Mouse (Mus musculus) layer of hippocampus, postnatal 36 days (tissue): ENCODE results near the gene Ifit1bl2. TPM values are rescaled to one million over a fixed set of nuclear protein-coding genes. Genes with fewer than 3 reads are reported as not detected.
"Not testable (repeated sequence)": the region's sequence is repeated elsewhere in the genome, so short reads cannot be mapped to it uniquely, and the experiment has no call there.

Experiments used
- DNase-seq, 2 experiments: peaks; one replicate each; pipeline ENCODE4 v3.0.0; 2022
- total RNA-seq, 2 experiments: library from RNA; stranded (reverse); gene quantifications; 2 replicates each; pipeline ENCODE4 v1.2.3; 2021

The Ifit1bl2 gene
- total RNA-seq, result under 1 TPM; 0.40 to 0.46 TPM

GRCm38 (mm10) chr19:34640623-34641022 lies at the start of gene Ifit1bl2, which contains the start of gene Ifit1:
Gene Ifit1bl2, minus strand, starts transcription at chr19:34640743.
Gene Ifit1, plus strand, starts transcription at chr19:34640871.
- DNase-seq, result no peak

DNA sequence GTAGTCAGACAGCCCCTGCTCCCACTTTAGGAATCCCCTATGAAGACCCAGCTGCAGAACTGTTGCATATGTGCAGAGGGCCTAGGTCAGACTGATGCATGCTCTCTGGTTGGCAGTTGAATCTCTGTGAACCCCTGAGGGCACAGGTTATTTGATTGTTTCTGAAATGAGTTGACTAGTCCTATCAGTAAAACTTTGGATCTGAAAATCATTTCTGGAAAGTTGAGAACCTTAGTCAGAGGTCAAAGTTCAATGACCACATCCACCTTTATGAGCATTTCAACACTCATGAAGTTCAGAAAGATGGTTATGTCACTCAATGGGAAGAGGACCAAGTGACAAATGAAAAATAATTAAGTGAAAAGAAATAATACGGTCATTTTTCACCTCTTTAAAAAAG lies 45.0 kb upstream of the Ifit1bl2 start:
- DNase-seq, result no peak

DNA sequence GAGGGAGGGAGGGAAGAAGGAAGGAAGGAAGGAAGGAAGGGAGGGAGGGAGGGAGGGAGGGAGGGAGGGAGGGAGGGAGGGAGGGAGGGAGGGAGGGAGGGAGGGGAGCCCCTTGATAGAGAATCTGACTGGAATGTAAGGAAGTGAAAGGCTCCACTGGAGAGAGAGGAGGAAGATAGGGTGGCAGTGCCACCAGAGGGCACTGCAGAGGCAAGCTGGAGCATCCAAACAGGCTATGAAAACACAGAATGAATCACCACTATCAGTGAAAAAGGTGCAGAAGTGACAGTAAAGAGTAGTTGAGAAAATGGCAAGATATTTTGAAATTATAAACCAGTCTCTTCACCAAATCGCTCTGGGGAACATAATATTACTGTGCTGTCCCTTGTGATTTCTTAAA lies 44.3 kb upstream of the Ifit1bl2 start:
- DNase-seq, result peak; percentile 14 to 28

GRCm38 (mm10) chr19:34678428-34678827 lies 37.9 kb upstream of the Ifit1bl2 start:
- DNase-seq, result no peak

DNA sequence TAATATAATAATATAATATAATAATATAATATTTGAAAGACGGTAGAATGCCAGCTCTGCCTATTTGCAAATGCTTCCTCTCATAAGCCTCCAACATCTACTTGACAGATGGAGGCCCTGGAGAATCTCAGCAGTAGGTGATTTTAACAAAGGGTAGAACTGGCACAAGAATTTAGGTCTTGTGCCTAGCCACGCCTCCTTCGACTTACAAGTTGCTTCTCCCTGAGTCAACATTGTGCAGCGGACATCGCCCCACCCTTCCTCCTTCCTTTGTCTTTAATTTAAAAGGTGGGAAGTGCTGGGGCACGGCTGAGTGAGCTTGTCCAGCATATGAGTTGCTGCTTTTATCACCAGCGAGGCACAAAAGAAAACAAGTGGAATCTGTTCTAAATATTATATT lies 32.9 kb upstream of the Ifit1bl2 start:
- no peak for DNase-seq

DNA sequence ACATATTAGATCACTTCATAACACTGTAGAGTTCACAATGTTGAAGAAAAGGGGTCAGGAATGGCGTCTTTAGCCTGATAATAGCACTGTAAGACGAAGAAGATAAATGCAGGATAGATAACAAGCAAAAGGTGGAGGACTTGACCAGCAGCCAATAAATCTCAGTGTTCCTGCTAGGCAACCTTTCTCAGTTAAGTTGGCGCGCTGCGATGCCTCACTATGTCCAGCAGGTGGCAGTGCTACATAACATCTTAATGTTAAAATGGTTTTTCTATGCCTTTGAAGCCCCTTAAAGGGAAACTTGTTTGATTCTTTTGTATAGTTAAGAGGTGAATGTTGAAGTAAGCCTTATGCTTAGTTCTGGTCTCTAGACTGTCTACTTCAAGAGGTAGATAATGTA lies 25.6 kb upstream of the Ifit1bl2 start:
- peak; percentile 34 to 40 for DNase-seq

- DNase-seq, result no peak
Observed at GRCm38 (mm10) chr19:34662740-34663139, 22.2 kb upstream of the Ifit1bl2 start.

DNA sequence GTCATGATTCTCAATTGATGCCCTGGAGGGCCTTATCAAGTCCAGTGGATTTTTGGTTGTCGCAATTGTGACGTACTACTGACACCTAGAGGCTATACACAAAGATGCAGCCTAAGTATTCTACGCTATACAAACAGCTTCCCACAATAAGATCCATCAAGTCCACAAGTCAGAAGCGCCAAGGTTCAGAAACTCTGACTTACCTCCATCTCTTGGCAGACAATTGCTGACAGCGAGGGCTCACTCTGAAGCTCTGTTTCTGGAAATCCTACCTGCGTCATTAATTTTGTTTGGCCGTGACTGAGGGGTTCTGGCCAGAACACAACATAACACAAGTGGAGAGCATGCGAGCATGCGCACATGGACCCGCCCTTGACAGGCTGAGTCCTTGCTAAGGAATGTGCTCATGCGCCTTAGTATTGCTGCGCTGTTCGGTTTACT lies 21.5 kb upstream of the Ifit1bl2 start:
- DNase-seq, result peak; percentile 31 to 51

- DNase-seq, result no peak
Observed at GRCm38 (mm10) chr19:34656511-34657298, 16.2 kb upstream of the Ifit1bl2 start.

DNA sequence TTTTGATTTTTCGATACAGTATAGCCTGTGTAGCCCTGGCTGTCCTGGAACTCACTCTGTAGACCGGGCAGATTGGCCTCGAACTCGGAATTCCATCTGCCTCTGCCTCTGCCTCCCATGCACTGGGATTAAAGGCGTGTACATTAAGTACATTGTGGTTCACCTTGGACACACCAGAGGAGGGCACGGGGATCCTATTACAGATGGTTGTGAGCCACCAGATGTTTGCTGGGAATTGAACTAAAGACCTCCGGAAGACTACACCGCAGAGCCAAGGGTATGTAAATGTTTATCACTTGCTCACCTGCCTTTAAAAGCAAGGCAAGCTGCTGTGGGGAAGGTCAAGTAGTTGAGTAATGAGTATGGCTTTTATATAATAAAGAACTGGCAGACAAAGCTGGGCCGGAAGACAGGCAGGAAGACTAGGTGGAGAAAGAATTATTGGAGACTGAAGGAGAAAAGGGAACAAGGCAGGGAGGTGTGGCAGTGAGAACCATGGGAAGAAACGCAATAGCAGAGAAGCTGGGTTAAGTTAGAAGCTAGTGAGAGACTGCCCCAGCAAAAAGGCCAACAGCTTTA lies 14.8 kb upstream of the Ifit1bl2 start:
- no peak for DNase-seq

DNA sequence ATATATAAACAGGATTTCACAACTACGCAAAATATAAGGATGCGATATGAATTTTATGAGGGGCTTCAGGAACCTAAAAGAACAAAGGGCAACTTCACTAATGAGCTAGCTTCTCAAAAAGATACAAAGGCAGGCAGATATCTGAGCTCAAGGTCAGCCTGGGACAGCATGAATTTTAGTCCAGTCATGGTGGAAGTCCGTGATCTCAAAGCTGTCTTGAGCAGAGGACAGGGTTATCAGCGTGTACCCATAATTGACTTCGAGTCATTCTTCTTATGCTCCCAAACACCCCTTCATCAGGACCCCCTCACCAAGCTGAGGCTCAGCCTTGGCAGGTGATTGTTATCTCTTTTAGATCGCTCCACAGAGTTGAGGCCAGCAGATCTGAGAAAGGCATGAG lies 10.5 kb upstream of the Ifit1bl2 start:
- no peak for DNase-seq

DNA sequence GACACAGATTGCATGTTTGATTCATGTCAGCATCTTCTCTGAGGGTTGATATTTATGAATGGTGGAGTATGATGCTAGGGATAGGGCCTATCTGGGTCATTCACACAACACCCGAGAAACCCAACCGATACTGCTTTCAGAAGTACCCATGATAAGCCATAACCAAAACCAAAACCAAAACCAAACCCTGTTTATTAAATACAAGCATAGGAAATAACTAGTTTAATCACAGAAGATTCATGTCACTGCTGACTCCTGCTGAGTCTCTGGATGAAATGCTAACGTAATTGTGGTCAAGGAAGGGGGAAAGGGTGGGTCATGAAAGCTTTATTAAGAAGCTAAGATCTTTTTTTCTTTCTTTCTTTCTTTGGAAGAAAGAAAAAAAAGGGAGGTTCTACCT lies 9.7 kb upstream of the Ifit1bl2 start:
- DNase-seq, result no peak

GRCm38 (mm10) chr19:34647630-34648029 lies 7.1 kb upstream of the Ifit1bl2 start:
- DNase-seq, result not testable (repeated sequence)

GRCm38 (mm10) chr19:34642616-34643015 lies 2.1 kb upstream of the Ifit1bl2 start:
- no peak for DNase-seq

- DNase-seq, result peak; percentile 24 to 50
Observed at GRCm38 (mm10) chr19:34636933-34637557, 3.5 kb downstream of the Ifit1bl2 start.

- DNase-seq, result no peak
Observed at GRCm38 (mm10) chr19:34633484-34633883, 7.1 kb downstream of the Ifit1bl2 start.

DNA sequence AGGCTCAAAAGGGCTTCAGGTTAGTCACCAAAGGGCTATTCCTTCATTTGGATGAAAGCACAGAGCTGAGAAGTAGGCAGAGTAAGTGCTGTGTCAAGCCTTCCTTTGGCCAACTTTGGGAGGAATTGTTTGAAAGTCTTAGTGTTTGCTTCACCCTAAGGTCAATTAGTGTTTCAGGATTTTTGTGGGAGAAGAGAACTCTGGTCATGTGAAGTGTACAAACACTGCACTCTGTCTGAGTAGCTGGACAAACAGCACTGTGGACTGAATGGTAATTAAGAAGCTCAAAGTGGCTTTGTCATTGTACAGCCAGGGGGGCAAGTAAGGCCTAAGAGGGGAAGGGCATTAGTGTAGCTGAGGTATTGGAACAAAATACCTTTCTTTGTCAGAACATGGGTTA lies 9.1 kb downstream of the Ifit1bl2 start:
- DNase-seq, result no peak

DNA sequence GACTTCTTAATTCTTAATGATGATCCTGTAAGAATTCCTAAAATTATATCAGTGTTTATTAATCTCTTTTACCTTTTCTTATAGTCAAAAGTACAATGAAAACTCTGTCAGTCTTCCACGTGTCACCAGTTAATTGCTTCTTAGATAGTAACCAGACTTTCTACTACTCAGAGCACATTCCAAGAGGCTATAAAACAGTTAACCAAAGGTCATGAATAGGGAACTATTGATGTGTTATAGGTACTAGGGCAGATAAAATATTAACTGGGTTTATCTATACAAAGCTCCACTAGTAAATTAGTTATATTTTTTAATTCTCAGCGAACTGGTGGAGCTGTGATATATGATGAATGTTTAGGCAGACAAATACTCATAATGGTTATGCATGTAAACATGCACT lies 13.0 kb downstream of the Ifit1bl2 start:
- DNase-seq, result no peak

DNA sequence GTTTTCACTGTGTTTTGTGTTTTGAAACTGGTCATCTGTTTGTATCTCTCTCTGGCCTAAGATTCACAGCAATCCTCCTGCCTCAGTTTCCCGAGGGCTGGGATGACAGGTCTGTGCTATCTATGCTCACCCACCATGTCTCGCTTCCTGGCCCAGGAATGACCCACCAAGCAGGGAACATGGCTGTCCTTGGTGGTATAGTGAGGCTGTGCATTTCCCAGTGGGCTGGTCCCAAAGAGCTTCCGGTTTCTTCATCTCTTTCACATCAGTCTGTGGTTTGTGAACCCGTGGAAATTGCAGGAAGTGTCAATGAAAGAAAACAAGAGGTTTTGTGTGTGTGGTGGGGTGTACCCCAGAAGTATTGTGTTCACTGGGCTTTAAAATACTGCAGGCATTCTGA lies 15.9 kb downstream of the Ifit1bl2 start:
- DNase-seq, result no peak

GRCm38 (mm10) chr19:34623781-34624180 lies 16.8 kb downstream of the Ifit1bl2 start:
- no peak for DNase-seq

DNA sequence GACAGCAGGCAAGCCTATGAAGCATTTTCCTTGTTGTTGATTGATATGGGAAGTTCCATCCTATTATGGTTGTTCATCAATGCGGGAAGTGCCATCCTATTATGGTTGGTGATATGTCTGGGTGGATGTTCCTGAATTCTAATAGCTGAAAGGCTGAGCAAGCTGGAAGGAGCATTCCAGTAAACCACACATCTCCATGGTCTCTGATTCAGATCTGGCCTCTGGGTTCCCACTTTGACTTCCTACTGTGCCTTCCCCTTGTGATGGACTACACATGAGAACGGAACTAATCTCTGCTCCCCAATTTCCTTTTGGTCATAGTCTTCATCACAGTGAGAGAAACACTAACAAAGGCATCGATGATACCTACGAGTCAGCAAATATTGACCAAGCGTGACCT lies 19.7 kb downstream of the Ifit1bl2 start:
- no peak for DNase-seq

DNA sequence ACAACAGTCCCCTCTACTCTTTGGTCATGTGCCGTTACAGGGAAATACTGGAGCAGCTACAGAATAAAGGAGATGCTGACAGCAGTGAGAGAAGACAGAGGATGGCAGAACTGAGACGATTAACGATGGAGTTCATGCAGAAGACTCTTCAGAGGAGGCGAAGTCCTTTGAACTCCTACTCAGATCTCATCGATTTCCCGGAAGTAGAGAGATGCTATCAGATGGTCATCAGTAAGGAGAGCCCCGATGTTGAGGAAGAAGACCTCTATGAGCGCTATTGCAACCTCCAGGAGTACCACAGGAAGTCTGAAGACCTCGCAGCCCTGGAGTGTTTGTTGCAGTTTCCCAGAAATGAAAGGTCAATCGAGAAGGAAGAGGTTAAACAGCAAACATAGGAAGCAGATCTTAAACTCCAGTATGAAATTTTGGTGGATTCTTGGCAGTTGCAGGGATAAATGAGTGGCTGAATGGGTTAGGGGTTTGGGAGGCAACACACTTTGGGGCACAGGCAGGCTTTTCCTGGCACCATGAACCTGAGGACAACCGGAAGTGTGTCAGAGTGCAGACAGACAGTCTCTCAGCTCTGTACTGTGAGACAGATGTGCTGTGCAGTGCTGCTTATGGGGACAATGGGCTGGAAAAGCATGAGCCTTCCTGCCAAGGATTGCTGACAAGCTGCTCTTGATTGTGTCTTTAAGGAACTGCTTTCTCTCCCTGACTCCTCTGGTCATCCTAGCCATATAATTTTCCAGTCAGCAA lies 28.1 kb downstream of the Ifit1bl2 start:
- not testable (repeated sequence) for DNase-seq

DNA sequence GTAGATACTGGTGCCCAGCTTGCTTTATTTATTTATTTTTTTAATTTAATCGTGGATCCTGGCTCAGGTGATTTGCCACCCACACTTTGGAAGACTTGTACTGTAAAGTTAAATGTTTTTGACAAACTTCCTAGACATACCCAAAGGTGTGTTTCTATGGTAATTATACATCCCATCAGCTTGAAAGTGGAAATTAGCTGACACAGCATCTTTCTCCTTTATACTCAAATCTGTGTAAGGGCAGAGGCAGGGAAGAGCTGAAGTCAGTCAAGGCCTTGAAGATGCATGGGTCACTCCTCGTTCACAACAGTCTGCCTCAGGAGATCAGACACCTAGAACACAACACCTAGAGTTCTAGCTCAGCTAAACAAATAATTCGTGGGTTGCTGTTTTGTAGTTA lies 30.4 kb downstream of the Ifit1bl2 start:
- DNase-seq, result not testable (repeated sequence)
